Mouse (Mus musculus) testis, adult 2 months (tissue): Measurements from ENCODE around the gene Gstp2.
"Not testable (repeated sequence)": the region's sequence is repeated elsewhere in the genome, so short reads cannot be mapped to it uniquely, and the experiment has no call there.

Experiments used
- CTCF ChIP-seq: fragments of 200-500 bp; IDR thresholded peaks from 2 replicates; pipeline ENCODE4 v1.5.1; 2012; ENCODE audit warnings: low read depth, mild to moderate bottlenecking, inconsistent platforms, low read length, moderate library complexity; ENCODE audit not compliant: control insufficient read depth, insufficient read depth, insufficient replicate concordance
- POLR2A ChIP-seq: fragments of 200-500 bp; IDR thresholded peaks from 2 replicates; pipeline ENCODE4 v1.6.1; 2012; ENCODE audit warnings: low read depth, mild to moderate bottlenecking, inconsistent platforms, low read length, moderate library complexity; ENCODE audit not compliant: control insufficient read depth

GRCm38 (mm10) chr19:4040941-4041340, 4.9 kb downstream of the Gstp2 start:
- TF ChIP-seq CTCF, POLR2A: not testable (repeated sequence)
